Mouse (Mus musculus): Measurements from ENCODE around the gene Tsnax. TPM values are rescaled to one million over a fixed set of nuclear protein-coding genes. Genes with fewer than 3 reads are reported as not detected.

Tsnax gene
- polyA plus RNA-seq, 1 experiment from 2014 or later: 80.3 TPM

DNA sequence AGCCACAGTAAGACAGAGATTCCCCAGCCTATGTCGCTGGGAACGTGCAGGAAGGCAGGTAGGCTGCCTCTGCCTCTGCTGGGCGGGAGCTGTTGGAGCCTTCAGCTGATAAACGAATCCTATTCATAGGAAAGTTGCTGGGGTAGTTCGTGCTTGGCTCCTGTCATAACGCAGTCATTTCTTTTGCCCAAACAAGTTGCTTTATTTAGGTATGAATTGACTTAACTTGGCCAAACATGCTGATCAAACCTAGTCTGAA, 21.2 kb upstream of the Tsnax start:
- WGBS: 9% methylated on average over 6 of the region's 6 CpGs
- Histone ChIP-seq H3K27ac (replicated peaks) (peak overlapping the region; percentile 33; the same call in 1 of the 2 replicates), H3K4me1 (peaks cover 20% of the 10 kb centered on the region), H3K9me3 (no peaks in the 10 kb centered on the region), H3K4me2 (peak overlapping the region; percentile 65), H3K4me3 (peak overlapping the region; percentile 35), H3K27me3 (replicated peaks) (0 out of 2 replicates have a peak, but pooled peaks cover 4% of the 10 kb centered on the region), H3K9ac (peak overlapping the region; percentile 67), H3K36me3 (no peaks in the 10 kb centered on the region)
- no peak for ATAC-seq (ENCODE audit: extremely low read depth, insufficient number of reproducible peaks, low FRiP score, low TSS enrichment)

DNA sequence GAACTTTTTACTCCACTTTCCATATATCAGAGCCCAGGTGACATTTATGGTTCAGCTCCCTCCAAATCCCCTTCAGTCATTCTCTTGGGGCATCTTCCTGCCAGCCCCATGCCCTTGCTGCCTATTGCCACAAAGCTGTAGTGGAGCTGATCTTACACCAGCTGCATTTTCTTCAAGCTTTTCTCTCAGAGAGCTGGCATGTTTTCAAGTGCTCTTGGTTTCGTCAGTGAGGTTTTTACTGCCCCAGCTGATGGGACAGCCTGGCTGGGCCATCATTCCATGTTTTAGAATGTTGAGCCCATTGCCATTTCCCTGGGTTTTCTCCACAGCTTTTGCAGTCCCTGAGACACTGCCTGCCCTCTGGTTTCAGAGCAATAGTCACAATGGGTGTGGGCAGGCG, 17.0 kb upstream of the Tsnax start:
- Histone ChIP-seq H3K4me3 (no peak overlapping the region), H3K27me3 (replicated peaks) (no peaks in the 10 kb centered on the region), H3K9ac (no peak overlapping the region), H3K4me1 (peaks cover 20% of the 10 kb centered on the region), H3K9me3 (peaks cover 10% of the 10 kb centered on the region), H3K4me2 (no peak overlapping the region), H3K36me3 (no peaks in the 10 kb centered on the region), H3K27ac (replicated peaks) (no peak overlapping the region)
- WGBS: 61% methylated on average over 2 of the region's 2 CpGs
- no peak for ATAC-seq (ENCODE audit: extremely low read depth, insufficient number of reproducible peaks, low FRiP score, low TSS enrichment)

DNA sequence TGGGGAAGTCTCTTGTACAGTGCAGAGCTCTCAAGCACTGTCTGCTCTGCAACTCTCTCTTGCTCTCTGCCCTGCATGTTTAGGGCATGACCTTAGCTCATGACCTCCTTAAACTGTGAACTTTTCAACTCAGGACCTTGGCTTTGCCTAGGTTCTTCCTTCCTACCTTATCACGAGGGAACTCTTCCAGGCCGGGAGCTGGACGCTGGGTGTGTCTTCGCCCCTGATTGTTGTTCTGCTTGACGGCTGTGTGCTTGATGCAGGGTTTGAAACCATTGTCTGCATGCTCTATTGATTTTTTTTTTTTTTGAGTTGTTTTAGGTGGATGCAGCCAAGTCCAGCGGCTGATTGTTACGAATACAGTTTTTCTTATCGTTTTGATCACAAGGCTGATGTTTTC, 11.3 kb downstream of the Tsnax start:
- no peak overlapping the region for H3K4me2 ChIP-seq
- H3K4me1 ChIP-seq: no peaks in the 10 kb centered on the region
- H3K9me3 ChIP-seq: no peaks in the 10 kb centered on the region
- H3K27ac ChIP-seq (replicated peaks): no peak overlapping the region
- ATAC-seq (ENCODE audit: extremely low read depth, insufficient number of reproducible peaks, low FRiP score, low TSS enrichment): no peak
- no peaks in the 10 kb centered on the region for H3K27me3 ChIP-seq (replicated peaks)
- H3K9ac ChIP-seq: no peak overlapping the region
- peaks cover 63% of the 10 kb centered on the region for H3K36me3 ChIP-seq
- no peak overlapping the region for H3K4me3 ChIP-seq
- 76% methylated on average over 8 of the region's 8 CpGs for WGBS

DNA sequence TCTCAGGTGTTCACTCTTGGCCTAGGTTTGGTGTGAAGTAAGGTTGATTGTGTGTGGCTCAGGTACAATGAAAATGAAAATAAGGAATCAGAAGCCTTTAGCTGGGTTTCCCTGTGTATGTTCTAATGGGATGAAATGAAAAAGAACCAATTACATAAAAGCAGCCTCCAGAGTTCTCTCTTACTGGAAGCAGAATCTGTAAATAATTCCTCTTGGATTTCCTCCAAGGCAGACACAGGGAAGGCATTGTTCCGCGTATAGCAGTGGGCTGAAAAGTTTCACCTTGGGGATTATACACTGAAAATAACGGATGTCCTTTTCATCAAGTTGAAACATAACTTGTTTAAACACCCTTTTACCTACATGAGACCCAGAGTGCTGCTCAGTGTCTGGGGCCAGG, 14.4 kb downstream of the Tsnax start:
- no peaks in the 10 kb centered on the region for H3K4me1 ChIP-seq
- H3K4me3 ChIP-seq: no peak overlapping the region
- no peak overlapping the region for H3K27ac ChIP-seq (replicated peaks)
- no peaks in the 10 kb centered on the region for H3K27me3 ChIP-seq (replicated peaks)
- H3K9me3 ChIP-seq: no peaks in the 10 kb centered on the region
- H3K36me3 ChIP-seq: peaks cover 85% of the 10 kb centered on the region
- H3K4me2 ChIP-seq: no peak overlapping the region
- ATAC-seq (ENCODE audit: extremely low read depth, insufficient number of reproducible peaks, low FRiP score, low TSS enrichment): no peak
- H3K9ac ChIP-seq: no peak overlapping the region
- WGBS: 77% methylated on average over 3 of the region's 3 CpGs

DNA sequence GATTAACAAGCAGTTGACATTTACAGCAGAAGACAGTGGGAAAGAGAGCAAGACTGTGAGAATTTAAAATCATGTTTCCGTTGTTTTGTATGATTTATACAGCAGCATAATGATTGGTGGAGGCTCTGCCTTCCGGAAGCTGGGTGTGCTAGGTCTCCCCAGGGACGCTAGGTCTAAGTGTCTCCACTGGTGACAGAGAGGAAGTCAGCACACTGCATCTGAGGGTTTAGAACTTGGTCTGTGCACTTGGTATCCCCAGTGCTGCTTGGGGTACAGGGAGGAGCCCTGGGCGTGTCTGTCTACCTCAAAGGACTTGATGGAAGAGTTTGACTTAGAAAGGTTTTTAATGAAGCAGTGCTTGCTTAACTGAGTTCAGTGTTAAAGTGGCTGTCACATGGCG, 16.0 kb downstream of the Tsnax start:
- Histone ChIP-seq H3K9ac (no peak overlapping the region), H3K4me1 (0 out of 2 replicates have a peak, but pooled peaks cover 3% of the 10 kb centered on the region), H3K27me3 (replicated peaks) (no peaks in the 10 kb centered on the region), H3K4me2 (no peak overlapping the region), H3K27ac (replicated peaks) (no peak overlapping the region), H3K4me3 (no peak overlapping the region), H3K9me3 (no peaks in the 10 kb centered on the region), H3K36me3 (peaks cover 99% of the 10 kb centered on the region)
- 92% methylated on average over 5 of the region's 5 CpGs for WGBS
- ATAC-seq (ENCODE audit: extremely low read depth, insufficient number of reproducible peaks, low FRiP score, low TSS enrichment): no peak

DNA sequence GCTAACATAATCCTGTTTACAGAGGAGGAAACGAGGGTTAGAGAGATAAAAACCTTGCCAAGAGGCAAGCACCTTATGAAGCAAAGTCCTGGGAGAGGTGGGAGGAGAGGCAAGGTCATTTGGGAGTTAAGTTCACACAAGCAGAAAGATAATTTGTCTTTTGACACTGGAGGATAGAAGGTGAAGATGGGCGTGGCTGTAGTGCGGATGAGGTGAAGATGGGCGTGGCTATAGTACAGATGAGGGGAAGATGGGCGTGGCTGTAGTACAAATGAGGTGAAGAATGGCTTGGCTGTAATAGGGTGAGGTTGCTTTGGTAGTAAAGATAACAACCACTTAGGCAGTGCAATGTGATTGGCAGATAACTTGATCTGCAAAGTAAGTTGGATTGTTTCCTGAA, 18.5 kb downstream of the Tsnax start:
- no peaks in the 10 kb centered on the region for H3K9me3 ChIP-seq
- no peaks in the 10 kb centered on the region for H3K27me3 ChIP-seq (replicated peaks)
- 67% methylated on average over 5 of the region's 5 CpGs for WGBS
- H3K4me2 ChIP-seq: no peak overlapping the region
- H3K36me3 ChIP-seq: peaks cover 94% of the 10 kb centered on the region
- H3K27ac ChIP-seq (replicated peaks): no peak overlapping the region
- ATAC-seq (ENCODE audit: extremely low read depth, insufficient number of reproducible peaks, low FRiP score, low TSS enrichment): no peak
- H3K9ac ChIP-seq: no peak overlapping the region
- H3K4me3 ChIP-seq: no peak overlapping the region
- H3K4me1 ChIP-seq: 0 out of 2 replicates have a peak, but pooled peaks cover 3% of the 10 kb centered on the region

DNA sequence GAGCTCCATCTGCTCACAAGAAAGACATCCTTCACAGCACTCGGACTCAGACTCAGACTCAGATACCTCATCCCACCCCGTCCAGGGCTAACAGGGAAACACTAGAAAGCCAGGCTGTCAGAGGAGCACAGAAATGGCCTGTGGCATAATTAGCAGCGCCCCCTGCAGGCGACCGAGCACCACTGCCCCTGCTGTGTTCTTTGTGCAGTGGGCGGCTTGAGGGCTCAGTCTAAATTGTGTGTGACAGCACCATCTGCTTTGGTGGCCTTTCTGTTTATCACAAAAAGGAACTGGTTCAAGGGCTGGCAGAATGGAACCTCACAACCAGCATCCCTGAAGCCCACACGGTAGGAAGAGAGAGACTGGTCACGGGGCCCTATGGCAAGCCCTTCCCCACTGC, 21.9 kb downstream of the Tsnax start:
- peaks cover 93% of the 10 kb centered on the region for H3K36me3 ChIP-seq
- no peak overlapping the region for H3K9ac ChIP-seq
- H3K27me3 ChIP-seq (replicated peaks): no peaks in the 10 kb centered on the region
- H3K27ac ChIP-seq (replicated peaks): no peak overlapping the region
- H3K4me2 ChIP-seq: no peak overlapping the region
- 37% methylated on average over 8 of the region's 8 CpGs for WGBS
- no peak overlapping the region for H3K4me3 ChIP-seq
- 0 out of 2 replicates have a peak, but pooled peaks cover 9% of the 10 kb centered on the region for H3K4me1 ChIP-seq
- ATAC-seq (ENCODE audit: extremely low read depth, insufficient number of reproducible peaks, low FRiP score, low TSS enrichment): no peak
- H3K9me3 ChIP-seq: no peaks in the 10 kb centered on the region

DNA sequence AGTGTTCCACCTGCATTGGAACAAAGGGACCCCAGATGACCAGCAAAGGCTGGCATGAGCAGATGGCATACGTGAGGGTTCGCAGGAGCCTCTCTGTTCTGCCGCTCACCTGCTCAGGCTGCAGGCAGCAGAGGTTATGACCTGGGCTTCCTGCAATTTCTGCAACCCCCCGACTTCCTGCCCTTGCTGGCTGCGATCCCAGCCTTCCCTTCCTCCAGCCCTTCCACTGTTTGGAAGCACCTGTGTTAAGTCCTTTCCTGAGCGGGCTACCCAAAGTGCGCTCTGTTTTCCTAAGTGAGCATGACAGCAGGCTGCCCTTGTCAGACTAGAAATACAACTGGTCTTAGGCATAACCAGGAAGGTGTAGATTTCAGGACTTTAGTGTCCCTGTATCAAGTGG, 24.3 kb downstream of the Tsnax start:
- WGBS: 70% methylated on average over 7 of the region's 7 CpGs
- no peak overlapping the region for H3K27ac ChIP-seq (replicated peaks)
- no peaks in the 10 kb centered on the region for H3K27me3 ChIP-seq (replicated peaks)
- H3K9ac ChIP-seq: no peak overlapping the region
- ATAC-seq (ENCODE audit: extremely low read depth, insufficient number of reproducible peaks, low FRiP score, low TSS enrichment): no peak
- H3K9me3 ChIP-seq: no peaks in the 10 kb centered on the region
- no peak overlapping the region for H3K4me2 ChIP-seq
- H3K36me3 ChIP-seq: peaks cover 80% of the 10 kb centered on the region
- H3K4me1 ChIP-seq: 0 out of 2 replicates have a peak, but pooled peaks cover 14% of the 10 kb centered on the region
- no peak overlapping the region for H3K4me3 ChIP-seq

DNA sequence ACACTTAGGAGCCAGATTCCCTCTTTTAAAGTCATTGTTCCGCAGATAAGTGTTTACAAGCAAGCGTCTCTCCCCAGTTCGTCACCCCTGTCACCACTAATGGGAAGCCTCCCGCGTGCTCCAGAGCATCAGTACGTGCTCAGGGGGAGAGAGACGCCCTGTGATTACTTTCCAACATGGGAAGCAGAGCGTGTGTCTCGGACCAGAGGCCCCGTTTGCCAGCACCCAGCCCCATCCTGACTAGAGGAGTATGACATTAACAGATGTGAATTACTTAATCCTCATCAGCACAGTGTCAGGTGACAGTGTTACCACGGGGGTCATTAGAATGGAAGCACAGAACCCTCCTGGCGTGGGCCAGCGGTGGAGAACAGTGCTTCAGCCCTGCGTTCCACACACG, 25.9 kb downstream of the Tsnax start:
- Histone ChIP-seq H3K9me3 (no peaks in the 10 kb centered on the region), H3K27me3 (replicated peaks) (no peaks in the 10 kb centered on the region), H3K4me2 (no peak overlapping the region), H3K27ac (replicated peaks) (no peak overlapping the region), H3K36me3 (peaks cover 64% of the 10 kb centered on the region), H3K9ac (no peak overlapping the region), H3K4me3 (no peak overlapping the region), H3K4me1 (0 out of 2 replicates have a peak, but pooled peaks cover 11% of the 10 kb centered on the region)
- whole genome bisulfite sequencing: 86% methylated on average over 15 of the region's 15 CpGs
- ATAC-seq (ENCODE audit: extremely low read depth, insufficient number of reproducible peaks, low FRiP score, low TSS enrichment): no peak

DNA sequence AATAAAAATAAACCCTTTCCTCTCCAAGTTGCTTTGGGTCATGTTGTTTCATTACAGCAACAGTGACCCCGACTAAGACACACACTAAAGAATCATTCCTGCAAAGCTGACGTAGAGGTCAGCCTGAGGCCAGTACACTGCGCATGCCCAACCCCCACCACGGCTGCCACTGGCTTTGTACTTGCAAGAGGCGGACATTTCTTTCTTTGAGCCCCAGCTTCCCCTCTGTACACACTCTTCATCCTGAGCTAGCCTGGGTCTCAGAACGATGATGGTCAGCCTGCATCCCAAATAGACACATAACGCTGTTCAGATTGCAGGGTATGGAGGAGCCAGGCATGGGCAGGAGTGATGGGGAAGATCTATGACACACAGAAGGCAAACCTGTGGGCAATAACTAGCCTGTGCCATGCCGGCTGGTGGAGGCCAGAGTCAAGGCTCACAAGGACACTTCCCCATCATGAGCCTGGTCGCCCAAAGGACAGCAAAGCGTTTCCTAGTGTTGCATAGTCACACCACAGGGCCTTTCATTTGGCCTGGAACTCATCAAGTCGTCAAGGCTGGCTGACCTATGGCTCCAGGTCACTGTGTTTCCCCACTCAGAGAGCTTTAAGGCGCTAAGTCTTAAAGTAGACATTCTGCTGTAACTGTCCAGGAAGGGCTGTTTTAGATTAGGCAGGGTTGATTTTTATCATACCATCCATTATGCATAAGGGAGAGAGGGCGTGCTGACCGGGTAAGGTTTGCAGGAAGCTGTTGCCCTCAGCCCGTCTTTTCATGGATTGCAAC, 28.0 kb downstream of the Tsnax start:
- H3K4me2 ChIP-seq: no peak overlapping the region
- WGBS: 60% methylated on average over 15 of the region's 15 CpGs
- H3K27me3 ChIP-seq (replicated peaks): no peaks in the 10 kb centered on the region
- ATAC-seq (ENCODE audit: extremely low read depth, insufficient number of reproducible peaks, low FRiP score, low TSS enrichment): no peak; the same call in 1 of the 2 replicates
- H3K4me1 ChIP-seq: 0 out of 2 replicates have a peak, but pooled peaks cover 11% of the 10 kb centered on the region
- H3K4me3 ChIP-seq: no peak overlapping the region
- H3K9ac ChIP-seq: no peak overlapping the region
- peaks cover 3% of the 10 kb centered on the region; the same call in 1 of the 2 replicates for H3K9me3 ChIP-seq
- H3K27ac ChIP-seq (replicated peaks): no peak overlapping the region
- H3K36me3 ChIP-seq: peaks cover 49% of the 10 kb centered on the region

DNA sequence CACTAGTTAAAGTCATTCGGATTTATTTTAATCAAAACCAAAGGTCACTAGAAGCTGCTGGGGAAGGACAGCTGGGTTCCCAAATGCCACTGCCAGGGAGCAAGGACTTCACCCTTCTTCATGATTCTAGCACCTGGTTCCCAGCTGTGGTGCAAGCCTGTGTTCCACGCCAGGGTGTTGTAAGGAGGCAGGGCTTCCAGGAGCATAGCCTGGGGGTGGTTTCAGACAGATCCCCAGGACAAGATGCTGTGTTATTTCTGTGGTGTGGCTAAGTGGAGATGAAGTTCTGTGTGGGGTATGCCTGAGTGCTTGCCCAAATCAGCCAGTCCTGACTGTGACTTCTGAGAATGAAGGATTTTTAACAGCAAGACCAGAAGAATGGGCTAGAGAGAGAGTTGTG, 28.7 kb downstream of the Tsnax start:
- Histone ChIP-seq H3K36me3 (peaks cover 45% of the 10 kb centered on the region), H3K27me3 (replicated peaks) (no peaks in the 10 kb centered on the region), H3K9me3 (peaks cover 3% of the 10 kb centered on the region; the same call in 1 of the 2 replicates), H3K4me3 (no peak overlapping the region), H3K27ac (replicated peaks) (no peak overlapping the region), H3K9ac (no peak overlapping the region), H3K4me2 (no peak overlapping the region), H3K4me1 (0 out of 2 replicates have a peak, but pooled peaks cover 11% of the 10 kb centered on the region)
- WGBS: 63% methylated on average over 2 of the region's 2 CpGs
- ATAC-seq (ENCODE audit: extremely low read depth, insufficient number of reproducible peaks, low FRiP score, low TSS enrichment): no peak

DNA sequence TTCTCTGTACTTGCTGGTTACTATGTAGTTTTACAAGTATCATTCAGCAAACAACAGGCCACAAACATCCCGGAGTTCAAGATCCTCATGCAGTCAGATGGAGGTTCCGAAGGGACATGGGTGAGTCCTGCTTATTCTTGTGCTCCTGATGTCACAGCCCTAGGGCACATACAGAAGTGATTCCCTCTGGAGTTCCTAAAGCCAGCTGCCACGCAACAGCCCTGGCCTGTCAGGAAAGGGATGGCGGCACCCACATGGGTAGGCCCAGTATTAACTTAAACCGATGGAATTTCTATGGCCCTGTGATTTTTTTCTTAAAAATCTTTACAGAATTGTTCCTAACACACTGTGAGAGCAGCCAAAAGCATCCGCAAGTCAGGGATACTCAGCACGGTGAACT, 30.6 kb downstream of the Tsnax start:
- ATAC-seq (ENCODE audit: extremely low read depth, insufficient number of reproducible peaks, low FRiP score, low TSS enrichment): no peak
- Histone ChIP-seq H3K27me3 (replicated peaks) (no peaks in the 10 kb centered on the region), H3K9me3 (peaks cover 3% of the 10 kb centered on the region; the same call in 1 of the 2 replicates), H3K27ac (replicated peaks) (no peak overlapping the region), H3K4me3 (no peak overlapping the region), H3K36me3 (peaks cover 26% of the 10 kb centered on the region), H3K4me1 (0 out of 2 replicates have a peak, but pooled peaks cover 5% of the 10 kb centered on the region), H3K4me2 (no peak overlapping the region), H3K9ac (no peak overlapping the region)
- 78% methylated on average over 7 of the region's 7 CpGs for whole genome bisulfite sequencing

All from heart, embryonic 13.5 days (tissue).